Comparison of ENCODE assay signal across 11 mouse cellular contexts in the genomic region with DNA sequence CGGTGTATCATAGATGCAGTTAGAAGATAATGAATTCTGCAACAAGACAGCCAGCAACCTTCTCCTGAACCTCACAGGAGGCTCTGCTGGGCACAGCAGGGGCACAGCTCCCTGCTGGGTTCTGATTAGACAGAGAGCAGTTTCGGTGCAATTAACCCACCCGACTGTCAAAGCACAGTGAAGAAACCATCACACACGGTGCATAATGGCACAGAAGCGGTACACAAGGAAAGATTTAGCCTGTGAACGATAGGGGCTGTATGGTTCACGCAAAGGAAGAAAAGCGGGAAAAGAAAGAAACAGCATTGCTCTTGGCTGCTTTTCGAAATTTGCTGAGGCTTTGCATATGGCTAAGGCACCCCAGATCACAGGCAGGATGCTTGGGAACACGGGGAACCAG. TPM values are rescaled to one million over a fixed set of nuclear protein-coding genes. Genes with fewer than 3 reads are reported as not detected.
DNase-seq lines count a peak whose midpoint lies in the region; ATAC-seq and TF ChIP-seq lines count a peak whose summit lies in the region.
"Had no signal": no experiment of that assay in that cellular context is flagged by ENCODE, and none has a peak within 500 bp of the region (broad histone marks: within the 10 kb centered on the region; RNA-seq: fewer than 3 reads in every experiment).

No protein-coding gene starts in this region.

- H3K9me3 ChIP-seq in forebrain, embryonic 11.5 days (ENCODE audit: control insufficient read depth, low read length) = no peaks in the 10 kb centered on the region
- no peaks in the 10 kb centered on the region for H3K9me3 ChIP-seq in hindbrain, embryonic 14.5 days (ENCODE audit: control insufficient read depth, low read length)

- no peaks in the 10 kb centered on the region for H3K27me3 ChIP-seq in forebrain, embryonic 11.5 days (ENCODE audit: control insufficient read depth, insufficient read depth, low read length)
- H3K27me3 ChIP-seq in hindbrain, embryonic 14.5 days (ENCODE audit: control insufficient read depth, insufficient read depth, low read length) = no peaks in the 10 kb centered on the region

- TF ChIP-seq CTCF in left cerebral cortex, adult 2 months (IDR thresholded peaks at IDR 0.05) = no peak

- H3K27ac ChIP-seq in left cerebral cortex, adult 2 months = peak overlapping the region; percentile 36; the same call in 1 of the 2 replicates
- H3K27ac ChIP-seq in forebrain, embryonic 11.5 days (ENCODE audit: low read depth, low read length) = no peak overlapping the region; the same call in 1 of the 2 replicates
- H3K27ac ChIP-seq in hindbrain, embryonic 14.5 days = peak overlapping the region; percentile 38

- H3K4me1 ChIP-seq in forebrain, embryonic 11.5 days (replicated peaks; ENCODE audit: control insufficient read depth, insufficient read depth, low read length) = peaks cover 13% of the 10 kb centered on the region
- H3K4me1 ChIP-seq in hindbrain, embryonic 14.5 days (replicated peaks; ENCODE audit: control insufficient read depth, insufficient read depth, low read length) = peaks cover 32% of the 10 kb centered on the region

- peak; percentile 70 for ATAC-seq in forebrain, embryonic 11.5 days (replicated peaks; ENCODE audit: low FRiP score)
- ATAC-seq in hindbrain, embryonic 14.5 days (ENCODE audit: low FRiP score) = peak; percentile 77; the same call in 1 of the 2 replicates

- no peaks in the 10 kb centered on the region for H3K36me3 ChIP-seq in forebrain, embryonic 11.5 days (ENCODE audit: control insufficient read depth, insufficient read depth, low read length)
- no peaks in the 10 kb centered on the region for H3K36me3 ChIP-seq in hindbrain, embryonic 14.5 days (replicated peaks; ENCODE audit: control insufficient read depth, insufficient read depth)

- 22% methylated on average over 10 of the region's 10 CpGs for WGBS in forebrain, embryonic 11.5 days
- 17% methylated on average over 10 of the region's 10 CpGs for WGBS in hindbrain, embryonic 14.5 days

- H3K4me2 ChIP-seq in forebrain, embryonic 11.5 days (ENCODE audit: low read depth, low read length, severe bottlenecking) = peak overlapping the region; percentile 11; the same call in 1 of the 2 replicates
- no peak overlapping the region for H3K4me2 ChIP-seq in hindbrain, embryonic 14.5 days (replicated peaks)

- intact Hi-C loops in left cerebral cortex, adult 2 months (cut with DNase I) = no loop called here

- no peak overlapping the region for H3K4me3 ChIP-seq in left cerebral cortex, adult 2 months
- H3K4me3 ChIP-seq in forebrain, embryonic 11.5 days (ENCODE audit: low read depth, low read length) = no peak overlapping the region
- H3K4me3 ChIP-seq in hindbrain, embryonic 14.5 days (replicated peaks; ENCODE audit: low read length) = no peak overlapping the region
- H3K4me3 ChIP-seq: erythroblast, embryonic 14.5 days had no signal

- DNase-seq in left cerebral cortex, adult 2 months (ENCODE audit: extremely low spot score in 1 of 2, low spot score in 2 of 2) = no peak
- DNase-seq in left cerebral cortex, adult 11 months (ENCODE audit: low spot score) = no peak
- DNase-seq in forebrain, embryonic 11.5 days (ENCODE audit: low spot score) = no peak
- no peak for DNase-seq in hindbrain, embryonic 14.5 days (ENCODE audit: low spot score)
- DNase-seq in retina, embryonic 14.5 days (ENCODE audit: low spot score) = peak; percentile 72
- no peak for DNase-seq in adrenal gland, postnatal 36 days
- no peak for DNase-seq in c-Kit-positive CD71-positive TER-119-positive erythroid progenitor cells, embryonic 14.5 days (ENCODE audit: low spot score)
- DNase-seq: right cerebral cortex, adult 18-20 months; thymus, postnatal 4 days had no signal

- peak overlapping the region; percentile 29; the same call in 1 of the 2 replicates for H3K9ac ChIP-seq in forebrain, embryonic 11.5 days (ENCODE audit: low read length)
- peak overlapping the region; percentile 28; the same call in 1 of the 2 replicates for H3K9ac ChIP-seq in hindbrain, embryonic 14.5 days

RNA-seq across cellular contexts. Expression of a gene that starts 52.0 kb away (rescaled TPM):
- total RNA-seq in left cerebral cortex, adult 2 months (2021) = 10 to 100 TPM; 58.7 to 60.1 TPM
- 1.1 and 1.3 TPM in 2 replicates for polyA plus RNA-seq in forebrain, embryonic 11.5 days (2014; fragmentation: Nextera tagmentation; extraction: Ambion mirVana)
- polyA plus RNA-seq in hindbrain, embryonic 14.5 days (2014; fragmentation: Nextera tagmentation; extraction: Ambion mirVana) = 5.3 and 6.0 TPM in 2 replicates
- total RNA-seq in adrenal gland, postnatal 36 days (2021) = 10 to 100 TPM; 12.0 to 13.8 TPM
- total RNA-seq: MEL had no signal
- polyA plus RNA-seq: erythroblast, embryonic 14.5 days had no signal

Comparison
In these comparisons a context has a peak if more than half of its experiments do, and no peak if none do; other contexts are left out.
1. RNA of a gene that starts 52.0 kb away (total RNA-seq): 58.7 to 60.1 TPM in left cerebral cortex, adult 2 months; 12.0 to 13.8 TPM in adrenal gland, postnatal 36 days; every median in the first group is over 4 times any median in the second.